Mouse (Mus musculus): ENCODE measurements around the gene Smok2a. TPM values are rescaled to one million over a fixed set of nuclear protein-coding genes. Genes with fewer than 3 reads are reported as not detected.

Gene Smok2a
- polyA plus RNA-seq, 1 experiment = not detected

Other genes with a start within 250 kb of the Smok2a start
- 5.3 and 15.9 TPM in 2 replicates for gene Wtap, start 227.0 kb upstream of the Smok2a start, polyA plus RNA-seq (2012; ENCODE audit: insufficient read depth, low replicate concordance)
- 237 and 328 TPM in 2 replicates for gene Sod2, start 214.3 kb upstream of the Smok2a start, polyA plus RNA-seq (2012; ENCODE audit: insufficient read depth, low replicate concordance)
- gene Gpr31b, start 168.9 kb upstream of the Smok2a start, polyA plus RNA-seq (2012; ENCODE audit: insufficient read depth, low replicate concordance) = not detected in 2 replicates
- gene Tcp10b, start 160.1 kb upstream of the Smok2a start, polyA plus RNA-seq (2012; ENCODE audit: insufficient read depth, low replicate concordance) = 0.56 TPM in 1 of 2 replicates, not detected in the other
- 0.55 TPM in 1 of 2 replicates, not detected in the other for gene Unc93a, start 89.4 kb upstream of the Smok2a start, polyA plus RNA-seq (2012; ENCODE audit: insufficient read depth, low replicate concordance)
- gene Smok2b, start 9.1 kb downstream of the Smok2a start, polyA plus RNA-seq (2012; ENCODE audit: insufficient read depth, low replicate concordance) = not detected in 2 replicates
- gene Tcp10c, start 133.4 kb downstream of the Smok2a start, polyA plus RNA-seq (2012; ENCODE audit: insufficient read depth, low replicate concordance) = not detected in 2 replicates